Mouse (Mus musculus) brown adipose tissue, adult 24 weeks (tissue): ENCODE measurements around the gene Zbtb4. TPM values are rescaled to one million over a fixed set of nuclear protein-coding genes. Genes with fewer than 3 reads are reported as not detected.
A peak's percentile ranks its signal among the peaks of the same experiment; 100 is the strongest.

Experiments used
- H3K27ac ChIP-seq: fragments of 200-500 bp; replicated peaks from 2 replicates; pipeline ENCODE4 v1.5.1; 2012; ENCODE audit warnings: low read depth, mild to moderate bottlenecking, low read length
- H3K4me1 ChIP-seq: fragments of 200-500 bp; 2 replicates; pipeline ENCODE4 v1.6.1; 2012; ENCODE audit warnings: low read length, mixed read lengths; ENCODE audit not compliant: control insufficient read depth, insufficient read depth, insufficient read length
- H3K4me3 ChIP-seq: fragments of 200-500 bp; 2 replicates; pipeline ENCODE4 v1.5.1; 2012; ENCODE audit warnings: low read depth, mild to moderate bottlenecking, low read length, moderate library complexity; ENCODE audit not compliant: insufficient read depth
- polyA plus RNA-seq: library from polyadenylated mRNA; stranded (reverse); fragments of >200 nt; gene quantifications from 2 replicates; pipeline ENCODE4 v1.2.4, GENCODE M21; 2012; ENCODE audit not compliant: missing spikeins, insufficient read depth, insufficient read length

The Zbtb4 gene
- polyA plus RNA-seq, 1 experiment, result 23.6 TPM

DNA sequence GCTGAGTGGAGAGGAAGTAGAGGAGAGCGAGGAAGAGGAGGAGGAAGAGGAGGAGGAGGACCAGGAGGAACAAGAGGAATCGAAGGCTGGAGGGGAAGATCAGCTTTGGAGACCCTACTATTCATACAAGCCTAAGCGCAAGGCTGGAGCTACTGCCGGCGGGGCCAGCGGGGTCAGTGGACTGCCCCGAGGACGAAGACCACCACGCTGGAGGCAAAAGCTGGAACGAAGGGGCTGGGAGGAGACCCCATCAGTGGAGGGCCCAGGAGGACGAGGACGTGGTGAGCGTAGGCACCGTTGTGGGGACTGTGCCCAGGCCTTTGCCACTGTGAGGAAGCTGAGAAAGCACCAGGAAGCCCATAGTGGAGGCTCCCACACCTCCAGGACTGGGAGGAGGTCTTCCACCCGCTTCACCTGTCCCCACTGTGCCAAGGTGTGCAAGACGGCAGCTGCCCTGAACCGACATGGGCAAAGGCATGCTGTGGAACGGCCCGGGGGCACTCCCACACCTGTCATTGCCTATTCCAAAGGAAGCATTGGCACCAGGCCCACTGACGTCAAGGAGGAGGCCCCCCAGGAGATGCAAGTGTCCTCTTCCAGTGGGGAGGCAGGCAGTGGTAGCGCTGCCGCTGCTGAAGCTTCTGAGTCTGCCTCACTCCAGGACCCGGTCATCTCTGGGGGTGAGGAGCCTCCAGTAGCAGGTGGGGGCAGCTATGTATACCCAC, 12.7 kb downstream of the Zbtb4 start:
- H3K27ac ChIP-seq, result no peak overlapping the region
- no peaks in the 10 kb centered on the region for H3K4me1 ChIP-seq
- H3K4me3 ChIP-seq, result no peak overlapping the region

DNA sequence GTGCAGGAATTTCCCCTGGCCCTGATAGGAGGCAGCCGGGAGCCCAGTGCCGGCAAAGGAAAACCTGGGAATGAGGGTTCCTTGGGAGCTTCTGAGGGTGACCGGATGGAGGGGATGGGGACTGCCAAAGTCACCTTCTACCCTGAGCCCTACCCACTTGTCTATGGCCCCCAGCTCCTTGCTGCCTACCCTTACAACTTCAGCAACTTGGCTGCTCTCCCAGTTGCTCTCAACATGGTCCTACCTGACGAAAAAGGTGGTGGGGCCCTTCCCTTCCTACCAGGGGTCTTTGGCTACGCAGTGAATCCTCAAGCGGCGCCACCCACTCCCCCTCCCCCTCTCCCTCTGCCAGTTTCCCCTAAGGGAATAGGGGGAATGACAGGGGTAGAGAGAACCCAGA, 13.3 kb downstream of the Zbtb4 start:
- Histone ChIP-seq H3K4me1 (no peaks in the 10 kb centered on the region), H3K27ac (no peak overlapping the region)

DNA sequence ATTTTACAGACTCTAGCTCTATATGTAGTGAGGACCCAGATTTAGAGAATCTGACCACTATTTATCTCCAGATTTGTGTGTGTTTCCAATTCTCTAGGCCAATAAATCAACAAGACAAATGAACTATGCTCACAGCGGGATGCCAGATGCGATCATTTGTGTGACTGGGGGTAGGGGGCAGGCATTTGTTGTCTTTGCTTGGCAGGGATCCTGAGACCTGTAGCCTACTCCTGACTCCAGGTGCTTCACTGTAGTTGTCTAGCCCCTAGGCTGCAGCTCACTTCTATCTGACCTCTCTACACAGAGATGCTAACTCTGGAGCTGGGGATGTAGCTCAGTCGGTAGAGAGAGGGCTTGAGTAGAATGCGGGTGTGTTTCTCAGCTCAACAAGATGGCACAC, 16.1 kb downstream of the Zbtb4 start:
- Histone ChIP-seq H3K27ac (no peak overlapping the region), H3K4me1 (0 out of 2 replicates have a peak, but pooled peaks cover 3% of the 10 kb centered on the region), H3K4me3 (no peak overlapping the region)

More for the DNA sequence above, 13.3 kb downstream of the Zbtb4 start:
- no peak overlapping the region for H3K4me3 ChIP-seq

DNA sequence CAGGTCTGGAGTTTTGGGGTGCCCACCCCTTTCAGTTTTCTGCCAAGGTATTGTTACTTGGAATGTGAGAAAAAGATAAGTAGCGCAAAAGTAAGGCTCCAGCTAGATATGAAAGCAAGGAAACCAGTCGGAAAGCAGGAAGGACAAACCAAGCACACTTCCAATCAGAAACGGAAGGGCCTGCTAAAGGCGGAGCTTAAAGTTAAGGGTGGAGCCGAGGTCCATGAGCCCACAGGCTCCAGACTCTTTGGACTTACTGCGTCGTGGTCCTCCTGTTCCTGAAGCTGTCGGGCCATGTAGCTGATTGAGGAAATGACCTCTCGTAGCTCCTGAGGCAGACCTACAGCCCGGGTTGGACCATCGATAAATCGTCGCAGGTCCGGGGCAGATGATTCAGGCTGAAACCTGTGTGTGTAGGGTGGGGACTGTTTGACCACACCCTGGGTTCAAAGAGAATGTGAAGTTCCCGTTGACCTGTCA, 19.1 kb downstream of the Zbtb4 start:
- Histone ChIP-seq H3K4me3 (peak overlapping the region; percentile 42), H3K27ac (peak overlapping the region; percentile 36), H3K4me1 (0 out of 2 replicates have a peak, but pooled peaks cover 3% of the 10 kb centered on the region)

GRCm38 (mm10) chr11:69787306-69787705, 21.6 kb downstream of the Zbtb4 start:
- H3K4me3 ChIP-seq, result no peak overlapping the region

DNA sequence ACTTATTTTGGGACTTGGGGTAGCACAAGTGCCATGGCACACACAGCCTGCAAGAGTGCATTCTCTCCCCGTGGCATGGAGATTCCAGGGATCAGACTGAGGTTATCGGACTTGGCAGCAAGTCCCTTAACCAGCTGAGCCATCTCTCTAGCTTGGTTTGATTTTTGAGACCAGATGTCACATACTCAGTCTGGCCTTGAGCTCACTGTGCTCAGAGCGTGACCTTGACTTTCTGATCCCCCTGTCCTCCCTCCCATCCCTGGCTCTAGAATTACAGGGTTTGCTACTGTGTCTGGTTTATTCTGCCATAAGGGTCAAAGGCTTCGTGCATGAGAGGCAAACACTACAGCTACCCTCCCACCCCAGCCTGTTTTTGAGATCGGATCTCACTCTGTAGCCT, 23.7 kb downstream of the Zbtb4 start:
- no peak overlapping the region for H3K4me3 ChIP-seq
- H3K27ac ChIP-seq, result no peak overlapping the region
- 0 out of 2 replicates have a peak, but pooled peaks cover 3% of the 10 kb centered on the region for H3K4me1 ChIP-seq

More at GRCm38 (mm10) chr11:69787306-69787705, 21.6 kb downstream of the Zbtb4 start:
- H3K4me1 ChIP-seq, result 0 out of 2 replicates have a peak, but pooled peaks cover 3% of the 10 kb centered on the region
- H3K27ac ChIP-seq, result no peak overlapping the region

DNA sequence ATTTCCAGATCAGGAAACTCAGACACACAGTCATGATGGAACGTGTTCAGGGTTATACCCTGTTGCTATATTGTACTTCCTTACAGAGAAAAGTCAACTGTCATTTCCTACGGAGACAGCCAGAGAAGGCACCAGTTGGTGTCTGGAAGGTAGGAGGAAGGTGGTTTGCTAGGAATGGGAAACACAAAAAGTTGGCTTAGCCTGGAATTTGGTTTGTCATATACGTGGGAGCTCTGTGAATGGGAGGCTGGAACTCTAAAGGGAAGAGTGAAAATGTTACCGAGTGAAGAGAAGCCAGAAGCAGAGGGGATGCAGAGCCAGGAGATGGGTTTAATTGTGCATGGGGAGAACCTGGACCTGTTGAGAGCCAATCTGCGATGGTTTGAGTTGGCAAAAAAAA, 25.7 kb downstream of the Zbtb4 start:
- Histone ChIP-seq H3K4me3 (no peak overlapping the region), H3K4me1 (no peaks in the 10 kb centered on the region), H3K27ac (no peak overlapping the region)

- H3K4me1 ChIP-seq, result no peaks in the 10 kb centered on the region
- H3K27ac ChIP-seq, result no peak overlapping the region
- H3K4me3 ChIP-seq, result no peak overlapping the region
These were observed 27.7 kb downstream of the Zbtb4 start for GRCm38 (mm10) chr11:69793429-69793828.

DNA sequence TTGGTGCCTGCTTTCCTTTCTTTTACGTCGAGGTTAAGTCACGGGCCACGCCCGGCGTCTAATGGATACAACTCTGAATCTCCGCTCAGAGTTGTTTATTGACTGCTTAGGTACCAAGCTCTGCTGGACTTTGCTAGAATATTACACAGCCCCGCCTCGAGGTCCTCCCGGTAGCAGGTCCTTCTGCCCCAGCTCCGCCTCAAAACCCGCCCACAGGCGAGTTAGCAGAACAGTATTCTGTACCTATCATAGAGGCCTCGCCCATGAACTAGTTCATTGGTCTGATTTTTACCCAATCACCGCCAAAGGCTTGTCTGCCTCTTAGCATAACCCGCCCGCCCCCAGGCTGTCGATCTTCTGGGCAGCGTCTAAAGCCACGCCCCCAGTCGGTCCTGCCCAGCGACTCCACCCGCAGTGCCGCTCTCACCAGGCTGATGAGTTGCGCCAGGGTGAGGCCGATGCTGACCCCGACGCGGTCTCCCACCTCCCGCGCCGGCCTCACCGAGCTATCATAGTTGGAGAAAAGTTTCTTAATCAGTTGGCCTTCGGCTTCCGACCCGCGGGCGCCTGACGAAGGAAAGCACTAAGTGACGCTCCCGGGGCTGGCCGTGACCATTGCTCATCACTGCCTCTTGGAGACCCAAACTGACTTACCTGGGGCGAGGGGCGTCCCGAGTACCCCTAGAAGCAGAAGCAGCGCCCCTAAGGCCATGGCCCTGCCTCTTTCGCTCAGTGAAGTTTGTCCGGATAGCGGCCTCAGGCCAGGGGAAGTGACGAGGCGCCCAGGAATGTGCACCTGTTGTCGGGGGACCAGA, 29.7 kb downstream of the Zbtb4 start, which contains the start of gene Chrnb1:
Gene Chrnb1, minus strand, starts transcription at position 776 of the 815 bp plus-strand sequence.
- Histone ChIP-seq H3K4me1 (no peaks in the 10 kb centered on the region; the same call in 1 of the 2 replicates), H3K27ac (peak within 1 kb of the TSS; percentile 91), H3K4me3 (peak within 1 kb of the TSS; percentile 68)

DNA sequence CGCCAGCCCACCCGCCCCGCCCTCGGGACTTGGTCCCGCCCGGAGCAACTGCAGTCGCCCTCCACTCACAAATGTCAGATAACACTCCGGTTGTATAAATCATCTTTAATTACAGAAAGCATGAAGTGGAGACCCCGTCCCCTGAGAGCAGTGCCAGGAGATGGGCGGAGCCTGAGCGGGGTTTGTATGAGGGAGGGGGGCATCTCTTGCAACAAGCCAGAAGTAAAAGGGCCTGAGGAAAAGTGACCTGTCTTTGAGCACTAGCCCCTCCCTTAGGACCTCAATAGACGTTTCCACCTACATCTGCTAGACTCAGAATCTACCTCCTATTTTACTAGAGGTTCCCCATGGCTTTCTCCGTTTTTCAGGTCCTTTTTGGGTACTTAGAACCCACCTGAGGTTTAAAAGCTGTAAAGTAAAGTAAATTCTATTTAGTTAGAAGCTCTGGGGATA, 30.3 kb downstream of the Zbtb4 start:
- H3K4me3 ChIP-seq, result peak overlapping the region; percentile 38
- no peak overlapping the region for H3K27ac ChIP-seq
- peaks cover under 1% of the 10 kb centered on the region; the same call in 1 of the 2 replicates for H3K4me1 ChIP-seq

GRCm38 (mm10) chr11:69797924-69798323, 32.2 kb downstream of the Zbtb4 start:
- Histone ChIP-seq H3K4me3 (no peak overlapping the region), H3K27ac (no peak overlapping the region), H3K4me1 (peaks cover 9% of the 10 kb centered on the region)

- Histone ChIP-seq H3K4me1 (peaks cover 9% of the 10 kb centered on the region), H3K27ac (no peak overlapping the region), H3K4me3 (no peak overlapping the region)
These were observed 33.9 kb downstream of the Zbtb4 start for GRCm38 (mm10) chr11:69799394-69800137.

GRCm38 (mm10) chr11:69800138-69800391, 34.4 kb downstream of the Zbtb4 start:
- Histone ChIP-seq H3K4me3 (no peak overlapping the region), H3K4me1 (peaks cover 9% of the 10 kb centered on the region), H3K27ac (no peak overlapping the region)

- Histone ChIP-seq H3K4me3 (peak overlapping the region; percentile 93), H3K27ac (no peak overlapping the region), H3K4me1 (peaks cover 9% of the 10 kb centered on the region)
These were observed 34.9 kb downstream of the Zbtb4 start for GRCm38 (mm10) chr11:69800392-69801197.
